10 mouse cellular contexts compared by ENCODE assay signal in the genomic region with DNA sequence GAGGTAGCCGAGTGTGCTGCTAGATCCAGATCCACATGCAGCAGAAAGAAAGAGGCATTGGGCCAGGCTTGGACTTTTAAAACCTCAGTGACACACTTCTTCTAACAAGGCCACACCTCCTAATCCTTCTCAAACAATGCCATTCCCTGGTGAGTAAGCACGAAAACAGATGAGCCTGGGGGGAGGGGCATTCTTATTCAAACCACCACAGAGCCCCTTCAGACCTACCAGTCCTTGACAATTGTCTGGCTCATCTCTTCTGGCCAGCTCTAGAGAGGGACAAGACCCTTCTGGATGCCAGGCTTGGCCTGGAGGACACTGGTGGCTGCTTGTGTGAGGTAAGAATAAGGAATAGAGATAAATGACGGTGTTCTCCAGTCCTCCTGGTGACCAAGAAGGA. TPM values are rescaled to one million over a fixed set of nuclear protein-coding genes. Genes with fewer than 3 reads are reported as not detected.
DNase-seq lines count a peak whose midpoint lies in the region; ATAC-seq lines count a peak whose summit lies in the region.
"Had no signal": no experiment of that assay in that cellular context is flagged by ENCODE, and none has a peak within 500 bp of the region (broad histone marks: within the 10 kb centered on the region; RNA-seq: fewer than 3 reads in every experiment).

No protein-coding gene starts in this region.

- no peaks in the 10 kb centered on the region for H3K9me3 ChIP-seq in heart, embryonic 12.5 days (replicated peaks)
- no peaks in the 10 kb centered on the region for H3K9me3 ChIP-seq in lung, embryonic 15.5 days
- H3K9me3 ChIP-seq in neural tube, embryonic 15.5 days (replicated peaks): no peaks in the 10 kb centered on the region

- no peak overlapping the region for H3K9ac ChIP-seq in heart, embryonic 12.5 days
- no peak overlapping the region for H3K9ac ChIP-seq in lung, embryonic 15.5 days
- H3K9ac ChIP-seq in neural tube, embryonic 15.5 days (replicated peaks): no peak overlapping the region

- no peak overlapping the region for H3K4me3 ChIP-seq in heart, embryonic 12.5 days
- H3K4me3 ChIP-seq in lung, embryonic 15.5 days: no peak overlapping the region
- H3K4me3 ChIP-seq in neural tube, embryonic 15.5 days (replicated peaks): no peak overlapping the region
- H3K4me3 ChIP-seq: myocyte had no signal

- 87% methylated on average over 3 of the region's 3 CpGs for WGBS in heart, embryonic 12.5 days
- 71% methylated on average over 3 of the region's 3 CpGs for WGBS in lung, embryonic 15.5 days
- 54% methylated on average over 3 of the region's 3 CpGs for WGBS in neural tube, embryonic 15.5 days

- no peaks in the 10 kb centered on the region for H3K27me3 ChIP-seq in heart, embryonic 12.5 days (replicated peaks)
- no peaks in the 10 kb centered on the region for H3K27me3 ChIP-seq in lung, embryonic 15.5 days
- H3K27me3 ChIP-seq in neural tube, embryonic 15.5 days (replicated peaks): no peaks in the 10 kb centered on the region

- H3K36me3 ChIP-seq in heart, embryonic 12.5 days: peaks cover 4% of the 10 kb centered on the region; the same call in 1 of the 2 replicates
- H3K36me3 ChIP-seq in lung, embryonic 15.5 days: no peaks in the 10 kb centered on the region
- H3K36me3 ChIP-seq in neural tube, embryonic 15.5 days: no peaks in the 10 kb centered on the region

- DNase-seq in heart, adult 18-20 months: no peak
- DNase-seq in lung, postnatal 36 days: no peak
- DNase-seq in ZHBTc4 (ENCODE audit: low read depth, low spot score): peak; percentile 77
- DNase-seq in left cerebral cortex, postnatal 10 days (ENCODE audit: extremely low spot score in 1 of 2, low spot score in 2 of 2): no peak
- DNase-seq: thymus, adult 2 months had no signal

- no peak overlapping the region for H3K4me2 ChIP-seq in heart, embryonic 12.5 days
- H3K4me2 ChIP-seq in lung, embryonic 15.5 days: no peak overlapping the region
- no peak overlapping the region for H3K4me2 ChIP-seq in neural tube, embryonic 15.5 days

- ATAC-seq in heart, embryonic 12.5 days (ENCODE audit: insufficient number of reproducible peaks, low FRiP score): no peak
- no peak for ATAC-seq in lung, embryonic 15.5 days (ENCODE audit: borderline replicate concordance, extremely low read depth, low FRiP score, low TSS enrichment)
- ATAC-seq in neural tube, embryonic 15.5 days (ENCODE audit: low FRiP score): no peak

- H3K4me1 ChIP-seq in heart, embryonic 12.5 days (replicated peaks): peaks cover 77% of the 10 kb centered on the region
- peaks cover 78% of the 10 kb centered on the region for H3K4me1 ChIP-seq in lung, embryonic 15.5 days
- peaks cover 74% of the 10 kb centered on the region for H3K4me1 ChIP-seq in neural tube, embryonic 15.5 days

- H3K27ac ChIP-seq in heart, embryonic 12.5 days (ENCODE audit: poor library complexity, severe bottlenecking): peak overlapping the region; percentile 45
- peak overlapping the region; percentile 82 for H3K27ac ChIP-seq in lung, embryonic 15.5 days
- H3K27ac ChIP-seq in neural tube, embryonic 15.5 days (replicated peaks): peak overlapping the region; percentile 41

- intact Hi-C loops in left cerebral cortex, postnatal 10 days (cut with DNase I): no loop called here

RNA-seq across cellular contexts. Expression of a gene that starts 32.1 kb away (rescaled TPM):
- polyA plus RNA-seq in heart, embryonic 12.5 days (2016; fragmentation: Nextera tagmentation; extraction: Ambion mirVana): 8.7 and 10.6 TPM in 2 replicates
- 10 to 100 TPM; 10.5 to 13.3 TPM for total RNA-seq in heart, adult 18-20 months (2021)
- polyA plus RNA-seq in lung, embryonic 15.5 days (2015; fragmentation: Nextera tagmentation; extraction: Ambion mirVana): 11.7 and 12.5 TPM in 2 replicates
- polyA plus RNA-seq in neural tube, embryonic 15.5 days (2015; fragmentation: Nextera tagmentation; extraction: Ambion mirVana): 4.0 and 5.4 TPM in 2 replicates
- 10 to 100 TPM; 12.3 to 13.5 TPM for total RNA-seq in left cerebral cortex, postnatal 10 days (2021)

RNA-seq across cellular contexts. Expression of a gene that starts 38.2 kb away (rescaled TPM):
- 0.40 and 0.68 TPM in 2 replicates for polyA plus RNA-seq in heart, embryonic 12.5 days (2016; fragmentation: Nextera tagmentation; extraction: Ambion mirVana)
- under 1 TPM in 1 of 2 experiments, not detected in 1; 0.22 TPM for total RNA-seq in heart, adult 18-20 months (2021)
- 1.8 TPM in 2 replicates for polyA plus RNA-seq in lung, embryonic 15.5 days (2015; fragmentation: Nextera tagmentation; extraction: Ambion mirVana)
- polyA plus RNA-seq in neural tube, embryonic 15.5 days (2015; fragmentation: Nextera tagmentation; extraction: Ambion mirVana): 3.2 and 3.8 TPM in 2 replicates
- 1 to 10 TPM; 7.0 to 8.5 TPM for total RNA-seq in left cerebral cortex, postnatal 10 days (2021)
- polyA plus RNA-seq: adrenal gland, adult 2 months had no signal
